Mouse (Mus musculus) forebrain, embryonic 15.5 days (tissue): ENCODE results near the gene Arf1. TPM values are rescaled to one million over a fixed set of nuclear protein-coding genes. Genes with fewer than 3 reads are reported as not detected.

ENCODE experiments used
- ATAC-seq: fragments of 200-750 bp; cut with Nextera tagmentation; replicated peaks from 2 replicates; pipeline ENCODE4 v1.8.0; 2017; ENCODE audit warnings: mild to moderate bottlenecking, moderate TSS enrichment, moderate library complexity
- H3K27ac ChIP-seq: fragments of 300-500 bp; sonication (generic); replicated peaks from 2 replicates; pipeline ENCODE4 v1.5.1; 2015; ENCODE audit warnings: mild to moderate bottlenecking, inconsistent platforms
- H3K27me3 ChIP-seq: fragments of 300-500 bp; sonication (generic); 2 replicates; pipeline ENCODE4 v1.6.1; 2015; ENCODE audit warnings: inconsistent platforms
- H3K36me3 ChIP-seq: fragments of 300-500 bp; sonication (generic); 2 replicates; pipeline ENCODE4 v1.6.1; 2015; ENCODE audit warnings: mild to moderate bottlenecking, inconsistent platforms
- H3K4me1 ChIP-seq: fragments of 300-500 bp; sonication (generic); 2 replicates; pipeline ENCODE4 v1.6.1; 2015; ENCODE audit warnings: inconsistent platforms
- H3K4me2 ChIP-seq: fragments of 300-500 bp; sonication (generic); replicated peaks from 2 replicates; pipeline ENCODE4 v1.6.1; 2015; ENCODE audit warnings: mild to moderate bottlenecking, inconsistent platforms
- H3K4me3 ChIP-seq: fragments of 300-500 bp; sonication (generic); 2 replicates; pipeline ENCODE4 v1.5.1; 2015; ENCODE audit warnings: mild to moderate bottlenecking, inconsistent platforms
- H3K9ac ChIP-seq: fragments of 300-500 bp; sonication (generic); replicated peaks from 2 replicates; pipeline ENCODE4 v1.6.1; 2015; ENCODE audit warnings: mild to moderate bottlenecking, inconsistent platforms
- H3K9me3 ChIP-seq: fragments of 300-500 bp; sonication (generic); 2 replicates; pipeline ENCODE4 v1.6.1; 2016; ENCODE audit warnings: inconsistent platforms
- WGBS: fragments of 180-500 bp; shearing (Covaris S2); methylation state at CpG from one replicate; pipeline ENCODE4 v1.1.7; 2015; ENCODE audit warnings: mixed read lengths; 5-methylcytosine and 5-hydroxymethylcytosine counted together
- polyA plus RNA-seq: library from polyadenylated mRNA; unstranded; fragments of >200 nt; fragmentation: Nextera tagmentation; extraction: Ambion mirVana; gene quantifications from 2 replicates; pipeline ENCODE4 v1.2.1, GENCODE M21; 2015

Gene Arf1
- polyA plus RNA-seq: 614 and 626 TPM in 2 replicates

GRCm38 (mm10) chr11:59228122-59228953 lies at the start of gene Arf1:
Gene Arf1 (minus strand): TSS chr11:59228270.
- Histone ChIP-seq H3K4me2 (peak within 1 kb of the TSS; percentile 93), H3K27ac (peak within 1 kb of the TSS; percentile 86), H3K27me3 (no peaks in the 10 kb centered on the region), H3K36me3 (0 out of 2 replicates have a peak, but pooled peaks cover 3% of the 10 kb centered on the region), H3K4me1 (peaks cover 46% of the 10 kb centered on the region), H3K9me3 (no peaks in the 10 kb centered on the region), H3K4me3 (peak within 1 kb of the TSS; percentile 92), H3K9ac (peak within 1 kb of the TSS; percentile 98)
- 3% methylated on average over 58 of the region's 59 CpGs for WGBS
- peak; percentile 96 for ATAC-seq

GRCm38 (mm10) chr11:59276877-59277276 lies 48.8 kb upstream of the Arf1 start:
- H3K9me3 ChIP-seq: no peaks in the 10 kb centered on the region
- 37% methylated on average over 2 of the region's 2 CpGs for WGBS
- no peak overlapping the region for H3K4me2 ChIP-seq
- no peak overlapping the region for H3K27ac ChIP-seq
- no peaks in the 10 kb centered on the region for H3K27me3 ChIP-seq
- no peak overlapping the region for H3K9ac ChIP-seq
- H3K4me3 ChIP-seq: no peak overlapping the region
- no peak for ATAC-seq
- H3K4me1 ChIP-seq: no peaks in the 10 kb centered on the region
- H3K36me3 ChIP-seq: no peaks in the 10 kb centered on the region

- WGBS: 65% methylated on average over 3 of the region's 3 CpGs
- Histone ChIP-seq H3K27me3 (no peaks in the 10 kb centered on the region), H3K4me1 (no peaks in the 10 kb centered on the region), H3K9me3 (no peaks in the 10 kb centered on the region), H3K27ac (no peak overlapping the region), H3K9ac (no peak overlapping the region), H3K4me3 (no peak overlapping the region), H3K4me2 (no peak overlapping the region), H3K36me3 (no peaks in the 10 kb centered on the region)
- ATAC-seq: no peak
Measured at GRCm38 (mm10) chr11:59274184-59274583, 46.1 kb upstream of the Arf1 start.

GRCm38 (mm10) chr11:59266727-59267126 lies 38.7 kb upstream of the Arf1 start:
- no peak overlapping the region for H3K4me2 ChIP-seq
- no peak overlapping the region for H3K4me3 ChIP-seq
- no peaks in the 10 kb centered on the region; the same call in 1 of the 2 replicates for H3K9me3 ChIP-seq
- no peak overlapping the region for H3K27ac ChIP-seq
- H3K36me3 ChIP-seq: no peaks in the 10 kb centered on the region
- WGBS: 22% methylated on average over 6 of the region's 6 CpGs
- peaks cover 19% of the 10 kb centered on the region for H3K27me3 ChIP-seq
- no peak overlapping the region for H3K9ac ChIP-seq
- ATAC-seq: no peak
- peaks cover 13% of the 10 kb centered on the region for H3K4me1 ChIP-seq

GRCm38 (mm10) chr11:59265154-59265813 lies 37.2 kb upstream of the Arf1 start:
- Histone ChIP-seq H3K4me3 (no peak overlapping the region), H3K36me3 (no peaks in the 10 kb centered on the region), H3K9ac (no peak overlapping the region), H3K27ac (no peak overlapping the region), H3K4me2 (no peak overlapping the region), H3K4me1 (peaks cover 13% of the 10 kb centered on the region), H3K27me3 (peaks cover 19% of the 10 kb centered on the region), H3K9me3 (no peaks in the 10 kb centered on the region; the same call in 1 of the 2 replicates)
- ATAC-seq: no peak
- 57% methylated on average over 8 of the region's 8 CpGs for WGBS

- peaks cover 13% of the 10 kb centered on the region for H3K4me1 ChIP-seq
- no peak for ATAC-seq
- H3K9me3 ChIP-seq: no peaks in the 10 kb centered on the region; the same call in 1 of the 2 replicates
- H3K4me2 ChIP-seq: peak overlapping the region; percentile 60
- peak overlapping the region; percentile 50 for H3K4me3 ChIP-seq
- H3K9ac ChIP-seq: peak overlapping the region; percentile 56
- peaks cover 19% of the 10 kb centered on the region for H3K27me3 ChIP-seq
- no peaks in the 10 kb centered on the region for H3K36me3 ChIP-seq
- 2% methylated on average over 8 of the region's 8 CpGs for WGBS
- no peak overlapping the region for H3K27ac ChIP-seq
Measured at GRCm38 (mm10) chr11:59264593-59264992, 36.5 kb upstream of the Arf1 start.

- WGBS: under 1% methylated on average over 56 of the region's 56 CpGs
- H3K9ac ChIP-seq: peak overlapping the region; percentile 56
Measured at GRCm38 (mm10) chr11:59263870-59264563, 35.9 kb upstream of the Arf1 start.

GRCm38 (mm10) chr11:59262308-59262707 lies 34.2 kb upstream of the Arf1 start:
- Histone ChIP-seq H3K27ac (no peak overlapping the region), H3K4me1 (peaks cover 13% of the 10 kb centered on the region), H3K4me2 (no peak overlapping the region), H3K36me3 (no peaks in the 10 kb centered on the region), H3K9me3 (no peaks in the 10 kb centered on the region), H3K27me3 (peaks cover 19% of the 10 kb centered on the region), H3K4me3 (no peak overlapping the region), H3K9ac (no peak overlapping the region)
- no peak for ATAC-seq

More at GRCm38 (mm10) chr11:59263870-59264563, 35.9 kb upstream of the Arf1 start:
- Histone ChIP-seq H3K4me1 (peaks cover 13% of the 10 kb centered on the region), H3K36me3 (no peaks in the 10 kb centered on the region), H3K9me3 (no peaks in the 10 kb centered on the region; the same call in 1 of the 2 replicates), H3K4me3 (peak overlapping the region; percentile 50), H3K4me2 (peak overlapping the region; percentile 60), H3K27ac (no peak overlapping the region), H3K27me3 (peaks cover 19% of the 10 kb centered on the region)
- peak; percentile 95 for ATAC-seq

GRCm38 (mm10) chr11:59260706-59261493 lies 32.8 kb upstream of the Arf1 start:
- no peaks in the 10 kb centered on the region for H3K36me3 ChIP-seq
- no peak overlapping the region for H3K4me3 ChIP-seq
- H3K9ac ChIP-seq: no peak overlapping the region
- peaks cover 13% of the 10 kb centered on the region for H3K4me1 ChIP-seq
- WGBS: 84% methylated on average over 10 of the region's 10 CpGs
- no peak overlapping the region for H3K4me2 ChIP-seq
- no peaks in the 10 kb centered on the region for H3K9me3 ChIP-seq
- peaks cover 8% of the 10 kb centered on the region for H3K27me3 ChIP-seq
- no peak overlapping the region for H3K27ac ChIP-seq
- no peak for ATAC-seq

GRCm38 (mm10) chr11:59259647-59260046 lies 31.6 kb upstream of the Arf1 start:
- Histone ChIP-seq H3K9ac (no peak overlapping the region), H3K27me3 (peaks cover 3% of the 10 kb centered on the region; the same call in 1 of the 2 replicates), H3K27ac (no peak overlapping the region), H3K4me3 (no peak overlapping the region), H3K36me3 (no peaks in the 10 kb centered on the region), H3K9me3 (no peaks in the 10 kb centered on the region), H3K4me2 (no peak overlapping the region), H3K4me1 (peaks cover 12% of the 10 kb centered on the region)
- 88% methylated on average over 7 of the region's 7 CpGs for WGBS
- ATAC-seq: no peak

GRCm38 (mm10) chr11:59248101-59248500 lies 20.0 kb upstream of the Arf1 start:
- H3K36me3 ChIP-seq: no peaks in the 10 kb centered on the region
- no peak for ATAC-seq
- WGBS: 74% methylated on average over 10 of the region's 10 CpGs
- no peak overlapping the region for H3K27ac ChIP-seq
- no peak overlapping the region for H3K9ac ChIP-seq
- no peak overlapping the region for H3K4me2 ChIP-seq
- no peak overlapping the region for H3K4me3 ChIP-seq
- H3K27me3 ChIP-seq: no peaks in the 10 kb centered on the region
- H3K9me3 ChIP-seq: no peaks in the 10 kb centered on the region
- H3K4me1 ChIP-seq: no peaks in the 10 kb centered on the region
